Mouse (Mus musculus) brain, embryonic 14.5 days (tissue): Measurements from ENCODE around the gene Ifitm3. TPM values are rescaled to one million over a fixed set of nuclear protein-coding genes. Genes with fewer than 3 reads are reported as not detected.

Source experiments
- DNase-seq: peaks from one replicate; pipeline ENCODE4 v3.0.0-alpha.2; 2011; ENCODE audit warnings: low read depth
- CTCF ChIP-seq: fragments of 200-500 bp; IDR thresholded peaks from 2 replicates; pipeline ENCODE4 v1.5.1; 2012; ENCODE audit warnings: inconsistent platforms, mild to moderate bottlenecking, moderate library complexity, borderline replicate concordance; ENCODE audit not compliant: insufficient read depth, insufficient read length; ENCODE audit errors: extremely low read depth
- POLR2A ChIP-seq: fragments of 200-500 bp; IDR thresholded peaks from 2 replicates; pipeline ENCODE4 v1.6.1; 2012; ENCODE audit warnings: mild to moderate bottlenecking, inconsistent platforms, borderline replicate concordance; ENCODE audit not compliant: poor library complexity, insufficient read depth, insufficient read length, severe bottlenecking; ENCODE audit errors: extremely low read depth
- polyA plus RNA-seq: library from polyadenylated mRNA; depleted of rRNA; stranded (reverse); fragments of >200 nt; gene quantifications from 2 replicates; pipeline ENCODE4 v1.2.3, GENCODE M21; 2012

Gene Ifitm3
- polyA plus RNA-seq, 1 experiment: 26.1 TPM

- TF ChIP-seq POLR2A: no peak
- peak; percentile 67 for TF ChIP-seq CTCF
- DNase-seq: peak; percentile 71
These were observed 1.5 kb downstream of the Ifitm3 start for GRCm38 (mm10) chr7:141008938-141009660.

DNA sequence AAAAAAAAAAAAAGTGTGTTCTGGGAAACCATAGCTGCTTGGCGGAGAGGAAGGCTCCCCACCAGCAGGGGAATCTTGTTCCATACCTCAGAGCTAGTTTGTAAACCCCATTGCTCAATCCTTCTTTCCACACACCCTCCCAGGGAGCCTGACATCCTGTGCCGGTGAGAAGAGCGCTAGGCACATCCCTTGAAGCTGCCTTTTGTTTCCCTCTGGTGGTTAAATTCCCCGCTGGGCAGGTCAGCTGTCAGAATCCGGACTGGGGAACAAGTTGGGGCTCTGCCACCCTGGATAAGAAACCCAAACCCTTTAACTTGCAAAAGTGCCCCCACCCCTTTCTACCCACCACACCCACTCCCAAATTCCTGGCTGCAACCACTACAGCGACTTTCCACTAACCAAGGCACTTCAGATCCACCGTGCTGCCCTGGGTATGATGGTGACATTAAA, 2.2 kb downstream of the Ifitm3 start:
- DNase-seq: peak; percentile 2

GRCm38 (mm10) chr7:141006914-141007313, 3.7 kb downstream of the Ifitm3 start:
- DNase-seq: peak; percentile 67
- TF ChIP-seq POLR2A (no peak), CTCF (no peak)

More for the DNA sequence above, 2.2 kb downstream of the Ifitm3 start:
- TF ChIP-seq POLR2A (no peak), CTCF (no peak; the same call in 1 of the 2 replicates)

DNA sequence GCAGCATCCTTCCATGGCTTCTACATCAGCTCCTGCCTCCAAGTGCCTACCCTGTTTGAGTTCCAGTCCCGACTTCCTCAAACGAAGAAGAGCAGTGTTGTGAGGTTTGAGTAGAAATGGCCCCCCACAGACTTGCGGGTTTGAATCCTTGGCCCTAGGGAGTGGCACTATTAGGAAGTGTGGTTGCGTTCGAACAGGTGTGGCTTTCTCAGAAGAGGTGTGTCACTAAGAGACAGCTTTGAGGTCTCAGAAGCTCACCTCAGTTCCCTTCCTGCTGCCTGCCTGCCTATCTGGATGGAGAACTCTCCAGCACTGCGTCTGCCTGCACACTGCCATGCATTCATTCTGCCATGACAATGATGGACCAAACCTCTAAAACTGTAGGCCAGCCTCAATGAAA, 4.1 kb downstream of the Ifitm3 start:
- TF ChIP-seq POLR2A (no peak), CTCF (no peak)
- DNase-seq: no peak

GRCm38 (mm10) chr7:141003248-141004010, 7.1 kb downstream of the Ifitm3 start:
- TF ChIP-seq CTCF (no peak), POLR2A (no peak)
- no peak for DNase-seq

- DNase-seq: no peak
- no peak for TF ChIP-seq POLR2A
- TF ChIP-seq CTCF: no peak
These were observed 9.5 kb downstream of the Ifitm3 start for GRCm38 (mm10) chr7:141000881-141001708.

DNA sequence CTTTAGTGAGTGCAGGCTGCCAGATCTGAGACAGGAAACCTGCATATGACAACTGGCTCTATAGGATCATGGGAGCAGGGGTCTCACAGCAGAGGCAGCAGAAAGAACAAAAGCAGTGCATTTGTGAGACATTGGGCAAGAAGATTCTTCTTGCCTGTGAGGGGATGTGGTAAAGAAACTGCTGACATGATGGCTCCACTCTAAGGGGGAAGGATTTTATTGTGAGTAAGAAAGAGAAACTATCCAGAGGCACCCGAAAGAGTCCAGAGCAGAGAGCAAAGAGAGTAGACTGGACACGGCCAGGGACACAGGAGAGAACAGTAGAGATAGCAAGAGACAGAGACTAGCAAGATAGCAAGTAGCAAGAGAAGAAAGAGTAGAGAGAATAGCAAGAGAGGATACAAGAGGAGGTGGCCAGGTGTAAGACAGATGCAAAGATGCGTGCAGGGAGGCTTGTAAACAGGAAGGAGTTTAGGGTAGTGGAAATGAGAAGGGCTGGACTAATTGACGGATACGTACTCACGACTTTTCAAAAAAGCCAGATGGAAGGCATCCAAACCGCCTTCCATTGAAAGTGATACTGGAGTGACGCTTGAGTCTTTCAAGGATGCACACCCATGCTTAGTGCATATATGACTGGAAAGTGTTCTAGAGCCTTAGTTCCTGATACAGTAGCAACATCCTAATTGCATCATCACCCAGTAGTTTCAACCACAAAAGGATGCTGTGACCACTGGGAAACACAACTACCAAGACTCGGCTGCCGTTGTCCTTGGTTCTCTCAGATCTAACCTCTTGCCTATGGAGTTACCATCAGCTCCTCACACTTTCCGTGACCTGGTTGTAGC, 11.5 kb downstream of the Ifitm3 start:
- no peak for DNase-seq
- no peak for TF ChIP-seq POLR2A
- no peak for TF ChIP-seq CTCF

- DNase-seq: no peak
These were observed 12.8 kb downstream of the Ifitm3 start for GRCm38 (mm10) chr7:140997817-140998216.

DNA sequence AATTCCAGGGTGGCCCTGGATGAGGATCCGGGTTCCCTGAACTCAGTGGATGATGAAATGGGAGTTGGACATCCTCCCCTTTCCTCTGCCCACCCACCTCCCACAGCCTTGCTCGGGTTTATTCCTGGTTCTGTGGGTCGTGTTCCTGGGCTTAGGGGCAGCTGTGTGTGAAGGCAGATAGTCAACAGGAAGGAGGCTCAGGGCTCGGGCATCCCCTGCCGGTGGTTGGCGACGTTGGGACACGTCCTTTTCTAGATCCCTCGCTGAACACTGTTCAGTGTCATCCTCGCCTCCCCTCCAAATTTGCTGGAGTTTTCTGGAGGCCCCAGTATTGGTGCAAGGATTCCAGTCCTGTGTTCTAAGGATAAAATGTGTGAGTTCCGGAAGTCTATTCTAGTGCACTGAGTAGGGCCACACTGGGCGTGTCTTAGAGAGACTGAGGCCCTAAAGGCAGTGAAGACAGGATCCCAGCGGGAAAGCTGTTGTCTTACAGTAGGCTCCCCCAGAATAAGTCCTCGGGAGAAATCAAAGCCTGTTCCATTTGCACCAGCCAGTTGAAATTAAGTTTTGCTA, 19.4 kb downstream of the Ifitm3 start:
- TF ChIP-seq CTCF: no peak
- TF ChIP-seq POLR2A: no peak
- DNase-seq: no peak

More at GRCm38 (mm10) chr7:140997817-140998216, 12.8 kb downstream of the Ifitm3 start:
- no peak for TF ChIP-seq POLR2A
- no peak for TF ChIP-seq CTCF

- DNase-seq: no peak
These were observed 19.9 kb downstream of the Ifitm3 start for GRCm38 (mm10) chr7:140990622-140991021.

More at GRCm38 (mm10) chr7:140990622-140991021, 19.9 kb downstream of the Ifitm3 start:
- TF ChIP-seq POLR2A (no peak), CTCF (no peak)
